Mouse (Mus musculus) thymus, postnatal 25 days (tissue): ENCODE data around the gene Lhfp.
"Not testable (repeated sequence)": the region's sequence is repeated elsewhere in the genome, so short reads cannot be mapped to it uniquely, and the experiment has no call there.

ENCODE experiments used
- DNase-seq: peaks from one replicate; pipeline ENCODE4 v3.0.0; 2022

The Lhfp gene

GRCm38 (mm10) chr3:53221531-53222272, 180.4 kb downstream of the Lhfp start:
- no peak for DNase-seq

GRCm38 (mm10) chr3:53224141-53224540, 182.8 kb downstream of the Lhfp start:
- no peak for DNase-seq

- no peak for DNase-seq
Observed at GRCm38 (mm10) chr3:53225774-53226173, 184.4 kb downstream of the Lhfp start.

GRCm38 (mm10) chr3:53226223-53226622, 184.9 kb downstream of the Lhfp start:
- no peak for DNase-seq

GRCm38 (mm10) chr3:53227866-53228265, 186.5 kb downstream of the Lhfp start:
- DNase-seq: no peak

- DNase-seq: no peak
Observed at GRCm38 (mm10) chr3:53230562-53230961, 189.2 kb downstream of the Lhfp start.

- no peak for DNase-seq
Observed at GRCm38 (mm10) chr3:53231112-53231511, 189.8 kb downstream of the Lhfp start.

- DNase-seq: not testable (repeated sequence)
Observed at GRCm38 (mm10) chr3:53232411-53232810, 191.1 kb downstream of the Lhfp start.

- DNase-seq: peak; percentile 7
Observed at GRCm38 (mm10) chr3:53234689-53235088, 193.4 kb downstream of the Lhfp start.

- no peak for DNase-seq
Observed at GRCm38 (mm10) chr3:53236471-53236870, 195.1 kb downstream of the Lhfp start.

GRCm38 (mm10) chr3:53240150-53240549, 198.8 kb downstream of the Lhfp start:
- DNase-seq: no peak

- DNase-seq: no peak
Observed at GRCm38 (mm10) chr3:53245571-53246208, 204.4 kb downstream of the Lhfp start.

GRCm38 (mm10) chr3:53247102-53247501, 205.8 kb downstream of the Lhfp start:
- DNase-seq: peak; percentile 29

- no peak for DNase-seq
Observed at GRCm38 (mm10) chr3:53248158-53248874, 207.0 kb downstream of the Lhfp start.

- DNase-seq: no peak
Observed at GRCm38 (mm10) chr3:53252556-53252955, 211.2 kb downstream of the Lhfp start.

GRCm38 (mm10) chr3:53253223-53253832, 212.0 kb downstream of the Lhfp start:
- no peak for DNase-seq

- peak; percentile 2 for DNase-seq
Observed at GRCm38 (mm10) chr3:53258657-53259158, 217.4 kb downstream of the Lhfp start.

- no peak for DNase-seq
Observed at GRCm38 (mm10) chr3:53266116-53266515, 224.8 kb downstream of the Lhfp start.

GRCm38 (mm10) chr3:53267046-53267445, 225.7 kb downstream of the Lhfp start:
- no peak for DNase-seq

- DNase-seq: no peak
Observed at GRCm38 (mm10) chr3:53273220-53273619, 231.9 kb downstream of the Lhfp start.

GRCm38 (mm10) chr3:53277993-53278392, 236.7 kb downstream of the Lhfp start:
- no peak for DNase-seq

- not testable (repeated sequence) for DNase-seq
Observed at GRCm38 (mm10) chr3:53282005-53282404, 240.7 kb downstream of the Lhfp start.

- DNase-seq: no peak
Observed at GRCm38 (mm10) chr3:53284023-53284422, 242.7 kb downstream of the Lhfp start.
